Mouse (Mus musculus) gastrocnemius, adult 2 months (tissue): Measurements from ENCODE around the gene H1foo. TPM values are rescaled to one million over a fixed set of nuclear protein-coding genes. Genes with fewer than 3 reads are reported as not detected.

Experiments
- DNase-seq: peaks from one replicate; pipeline ENCODE4 v3.0.0; 2022
- H3K27ac ChIP-seq: fragments of 200-600 bp; 2 replicates; pipeline ENCODE4 v1.8.1; 2022; ENCODE audit warnings: mild to moderate bottlenecking
- H3K4me3 ChIP-seq: fragments of 200-600 bp; 2 replicates; pipeline ENCODE4 v1.8.1; 2022; ENCODE audit warnings: mild to moderate bottlenecking, moderate library complexity
- CTCF ChIP-seq: fragments of 200-600 bp; IDR thresholded peaks from 2 replicates; pipeline ENCODE4 v1.8.1; 2022; ENCODE audit warnings: antibody characterized with exemption, mild to moderate bottlenecking, moderate library complexity
- intact Hi-C: fragments of 180-260 bp; cut with DNase I; formaldehyde crosslinking; loops from one replicate; pipeline ENCODE4 v1.15.1; 2025
- total RNA-seq, 2 experiments: library from RNA; stranded (reverse); gene quantifications; 2 replicates each; pipeline ENCODE4 v1.2.3; 2021

Gene H1foo
- total RNA-seq, 2 experiments from 2014 or later, result not detected

- Histone ChIP-seq H3K27ac (peak overlapping the region; percentile 69), H3K4me3 (no peak overlapping the region)
- peak; percentile 71 for DNase-seq
- TF ChIP-seq CTCF, result no peak
- intact Hi-C loops, result no loop called here
Observed at GRCm38 (mm10) chr6:115969103-115969502, 24.4 kb downstream of the H1foo start.

- H3K4me3 ChIP-seq, result no peak overlapping the region
Observed at GRCm38 (mm10) chr6:115969952-115970351, 25.2 kb downstream of the H1foo start.

GRCm38 (mm10) chr6:115971273-115972060, 26.7 kb downstream of the H1foo start:
- DNase-seq, result peak; percentile 48
- Histone ChIP-seq H3K27ac (peak overlapping the region; percentile 70), H3K4me3 (0 out of 2 replicates have a peak overlapping the region, but pooled peaks have one; percentile 2)
- intact Hi-C loops, result loop anchor here (2.0 kb wide), 1 partner anchor 15 kb away; no protein-coding TSS in a partner anchor
- no peak for TF ChIP-seq CTCF

More at GRCm38 (mm10) chr6:115969952-115970351, 25.2 kb downstream of the H1foo start:
- DNase-seq, result no peak
- H3K27ac ChIP-seq, result peak overlapping the region; percentile 70
- TF ChIP-seq CTCF, result no peak
- intact Hi-C loops, result loop anchor here (2.0 kb wide), 1 partner anchor 17 kb away; no protein-coding TSS in a partner anchor

GRCm38 (mm10) chr6:115972083-115972764, 27.5 kb downstream of the H1foo start:
- peak; percentile 48 for DNase-seq
- TF ChIP-seq CTCF, result no peak
- H3K4me3 ChIP-seq, result no peak overlapping the region
- intact Hi-C loops, result no loop called here
- peak overlapping the region; percentile 70 for H3K27ac ChIP-seq

GRCm38 (mm10) chr6:115973139-115973875, 28.6 kb downstream of the H1foo start:
- TF ChIP-seq CTCF, result no peak
- H3K27ac ChIP-seq, result peak overlapping the region; percentile 70
- intact Hi-C loops, result no loop called here
- no peak for DNase-seq
- no peak overlapping the region for H3K4me3 ChIP-seq

- Histone ChIP-seq H3K27ac (peak overlapping the region; percentile 70; the same call in 1 of the 2 replicates), H3K4me3 (no peak overlapping the region)
- peak; percentile 48 for DNase-seq
- TF ChIP-seq CTCF, result no peak
- intact Hi-C loops, result no loop called here
Observed at GRCm38 (mm10) chr6:115973881-115974662, 29.3 kb downstream of the H1foo start.

GRCm38 (mm10) chr6:115975606-115976005, 30.9 kb downstream of the H1foo start:
- intact Hi-C loops, result no loop called here
- no peak overlapping the region for H3K27ac ChIP-seq
- H3K4me3 ChIP-seq, result no peak overlapping the region
- no peak for DNase-seq
- no peak for TF ChIP-seq CTCF

GRCm38 (mm10) chr6:115977810-115978209, 33.1 kb downstream of the H1foo start:
- intact Hi-C loops, result no loop called here
- DNase-seq, result peak; percentile 44
- H3K27ac ChIP-seq, result no peak overlapping the region
- no peak overlapping the region for H3K4me3 ChIP-seq
- TF ChIP-seq CTCF, result no peak

GRCm38 (mm10) chr6:115978596-115978995, 33.9 kb downstream of the H1foo start:
- H3K27ac ChIP-seq, result no peak overlapping the region
- TF ChIP-seq CTCF, result peak; percentile 38
- DNase-seq, result no peak
- intact Hi-C loops, result no loop called here
- no peak overlapping the region for H3K4me3 ChIP-seq

- Histone ChIP-seq H3K27ac (peak overlapping the region; percentile 84), H3K4me3 (peak overlapping the region; percentile 53)
- no peak for DNase-seq
- intact Hi-C loops, result no loop called here
- TF ChIP-seq CTCF, result no peak
Observed at GRCm38 (mm10) chr6:115982889-115983288, 38.2 kb downstream of the H1foo start.

- H3K4me3 ChIP-seq, result peak overlapping the region; percentile 53
- H3K27ac ChIP-seq, result peak overlapping the region; percentile 84
- TF ChIP-seq CTCF, result no peak
- peak; percentile 29 for DNase-seq
- intact Hi-C loops, result no loop called here
Observed at GRCm38 (mm10) chr6:115983306-115984038, 38.7 kb downstream of the H1foo start.
